Mouse (Mus musculus) cerebellum, adult 2 months (tissue): ENCODE results near the gene Wnt9b.

ENCODE experiments used
- CTCF ChIP-seq: fragments of 200-500 bp; IDR thresholded peaks from 2 replicates; pipeline ENCODE4 v1.5.1; 2011; ENCODE audit warnings: low read depth, mild to moderate bottlenecking, control low read depth, low read length, moderate library complexity, borderline replicate concordance; ENCODE audit not compliant: insufficient read depth
- POLR2A ChIP-seq: fragments of 200-500 bp; IDR thresholded peaks from 2 replicates; pipeline ENCODE4 v1.6.1; 2011; ENCODE audit warnings: low read length, control low read depth, borderline replicate concordance; ENCODE audit not compliant: insufficient read depth

DNA sequence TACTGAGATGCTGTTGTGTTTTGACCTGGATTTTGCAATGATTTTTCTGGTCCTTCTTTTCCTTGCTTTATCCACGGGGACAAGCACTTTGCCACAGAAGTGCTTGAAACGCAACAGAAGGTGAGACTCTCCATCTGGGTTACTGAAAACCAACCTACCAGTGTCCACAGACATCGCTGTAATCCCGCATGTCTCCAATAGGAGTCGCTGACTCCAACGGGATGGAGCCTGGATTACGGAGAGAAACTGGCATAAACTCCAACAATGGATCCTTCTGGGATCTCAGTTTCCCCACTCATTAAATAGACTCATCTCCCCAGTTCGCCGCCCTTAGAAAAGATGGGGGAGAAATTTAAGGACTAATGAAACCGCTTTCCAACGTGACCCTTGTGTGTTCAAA is 8.4 kb upstream of the Wnt9b start:
- TF ChIP-seq CTCF: peak; percentile 39; the same call in 1 of the 2 replicates
- no peak for TF ChIP-seq POLR2A
